In genomic region chr4:47954576-47955305, GRCm38 (mm10) we compare ENCODE assay signal across 26 mouse cellular contexts.
DNase-seq lines count a peak whose midpoint lies in the region; ATAC-seq and TF ChIP-seq lines count a peak whose summit lies in the region.
"Had no signal": no experiment of that assay in that cellular context is flagged by ENCODE, and none has a peak within 500 bp of the region (broad histone marks: within the 10 kb centered on the region; RNA-seq: fewer than 3 reads in every experiment).

No protein-coding gene starts in this region.

- 72% methylated on average over 15 of the region's 15 CpGs for WGBS in hindbrain, postnatal 0 days
- 77% methylated on average over 15 of the region's 15 CpGs for WGBS in hindbrain, embryonic 12.5 days
- WGBS in embryonic facial prominence, embryonic 14.5 days: 53% methylated on average over 15 of the region's 15 CpGs

- H3K36me3 ChIP-seq in hindbrain, postnatal 0 days (ENCODE audit: insufficient read depth, low read length): no peaks in the 10 kb centered on the region
- H3K36me3 ChIP-seq in hindbrain, embryonic 12.5 days: no peaks in the 10 kb centered on the region
- no peaks in the 10 kb centered on the region for H3K36me3 ChIP-seq in embryonic facial prominence, embryonic 14.5 days (ENCODE audit: control insufficient read depth, insufficient read depth, low read length)
- H3K36me3 ChIP-seq: forebrain, embryonic 10.5 days; limb, embryonic 12.5 days; liver, embryonic 13.5 days; neural tube, embryonic 15.5 days had no signal

- peak; percentile 74 to 87 for DNase-seq in adrenal gland, adult (ENCODE audit: inconsistent age in 2 of 2, low spot score in 1 of 2)
- DNase-seq in adrenal gland, postnatal 4 days (ENCODE audit: low spot score in 2 of 2): no peak
- peak; percentile 22 for DNase-seq in hindbrain, postnatal 0 days (ENCODE audit: low spot score)
- peak; percentile 66 for DNase-seq in adrenal gland, postnatal 10 days
- DNase-seq in embryonic facial prominence, embryonic 14.5 days (ENCODE audit: low spot score): peak; percentile 42
- DNase-seq in frontal cortex, postnatal 10 days (ENCODE audit: low spot score in 2 of 2): no peak
- no peak for DNase-seq in kidney, postnatal 10 days
- DNase-seq: cerebellum, adult 11-12 months; forebrain, postnatal 0 days; gastrocnemius, postnatal 10 days; heart, adult 2 months; heart, postnatal 4 days; kidney, adult 18-20 months; liver, embryonic 13.5 days; lung, embryonic 14.5 days; lung, postnatal 4 days; thymus, postnatal 36 days had no signal

- H3K4me3 ChIP-seq in hindbrain, postnatal 0 days (ENCODE audit: low read length): no peak overlapping the region
- no peak overlapping the region for H3K4me3 ChIP-seq in hindbrain, embryonic 12.5 days
- H3K4me3 ChIP-seq in embryonic facial prominence, embryonic 14.5 days (ENCODE audit: low read depth, low read length): no peak overlapping the region
- H3K4me3 ChIP-seq: forebrain, embryonic 10.5 days; heart, adult 2 months; layer of hippocampus, adult 2 months; limb, embryonic 12.5 days; liver, embryonic 13.5 days; neural tube, embryonic 15.5 days had no signal

- H3K27me3 ChIP-seq in hindbrain, postnatal 0 days (ENCODE audit: insufficient read depth, low read length): no peaks in the 10 kb centered on the region
- no peaks in the 10 kb centered on the region for H3K27me3 ChIP-seq in hindbrain, embryonic 12.5 days
- H3K27me3 ChIP-seq in embryonic facial prominence, embryonic 14.5 days (replicated peaks; ENCODE audit: control insufficient read depth, insufficient read depth, low read length): no peaks in the 10 kb centered on the region
- H3K27me3 ChIP-seq: limb, embryonic 12.5 days; liver, embryonic 13.5 days; neural tube, embryonic 15.5 days had no signal

- no peak overlapping the region for H3K4me2 ChIP-seq in hindbrain, postnatal 0 days (ENCODE audit: low read depth, low read length)
- no peak overlapping the region for H3K4me2 ChIP-seq in hindbrain, embryonic 12.5 days (replicated peaks)
- no peak overlapping the region for H3K4me2 ChIP-seq in embryonic facial prominence, embryonic 14.5 days (ENCODE audit: low read depth, low read length)
- H3K4me2 ChIP-seq: limb, embryonic 12.5 days; liver, embryonic 13.5 days; lung, embryonic 14.5 days; neural tube, embryonic 15.5 days had no signal

- no peak for ATAC-seq in hindbrain, postnatal 0 days
- no peak for ATAC-seq in hindbrain, embryonic 12.5 days (ENCODE audit: low FRiP score)
- no peak for ATAC-seq in embryonic facial prominence, embryonic 14.5 days (ENCODE audit: low read depth)
- ATAC-seq: activated CD4-positive, CD25-positive, alpha-beta regulatory T cell, adult 4 months; forebrain, postnatal 0 days; hindbrain, embryonic 16.5 days; midbrain, embryonic 16.5 days had no signal

- TF ChIP-seq CTCF in hindbrain, postnatal 0 days (IDR thresholded peaks at IDR 0.05; ENCODE audit: low read depth): no peak

- H3K9ac ChIP-seq in hindbrain, postnatal 0 days (replicated peaks; ENCODE audit: low read length): no peak overlapping the region
- H3K9ac ChIP-seq in hindbrain, embryonic 12.5 days: no peak overlapping the region
- no peak overlapping the region for H3K9ac ChIP-seq in embryonic facial prominence, embryonic 14.5 days (ENCODE audit: low read depth, low read length)
- H3K9ac ChIP-seq: forebrain, postnatal 0 days; limb, embryonic 12.5 days; liver, embryonic 13.5 days; lung, embryonic 14.5 days; neural tube, embryonic 15.5 days had no signal

- no peaks in the 10 kb centered on the region for H3K9me3 ChIP-seq in hindbrain, postnatal 0 days (ENCODE audit: low read length)
- H3K9me3 ChIP-seq in hindbrain, embryonic 12.5 days (replicated peaks): no peaks in the 10 kb centered on the region
- no peaks in the 10 kb centered on the region for H3K9me3 ChIP-seq in embryonic facial prominence, embryonic 14.5 days (ENCODE audit: control insufficient read depth, low read length)
- H3K9me3 ChIP-seq: forebrain, embryonic 10.5 days; limb, embryonic 12.5 days; liver, embryonic 13.5 days; neural tube, embryonic 15.5 days had no signal

- no peaks in the 10 kb centered on the region for H3K4me1 ChIP-seq in hindbrain, postnatal 0 days (ENCODE audit: insufficient read depth, low read length)
- no peaks in the 10 kb centered on the region for H3K4me1 ChIP-seq in hindbrain, embryonic 12.5 days
- H3K4me1 ChIP-seq in embryonic facial prominence, embryonic 14.5 days (ENCODE audit: control insufficient read depth, insufficient read depth, low read length): no peaks in the 10 kb centered on the region
- H3K4me1 ChIP-seq: forebrain, embryonic 10.5 days; limb, embryonic 12.5 days; liver, embryonic 13.5 days; neural tube, embryonic 15.5 days had no signal

- no peak overlapping the region for H3K27ac ChIP-seq in hindbrain, postnatal 0 days
- H3K27ac ChIP-seq in hindbrain, embryonic 12.5 days: no peak overlapping the region
- no peak overlapping the region for H3K27ac ChIP-seq in embryonic facial prominence, embryonic 14.5 days (replicated peaks; ENCODE audit: low read depth, low read length)
- H3K27ac ChIP-seq: forebrain, embryonic 10.5 days; heart, adult 2 months; kidney, postnatal 0 days; layer of hippocampus, adult 2 months; limb, embryonic 12.5 days; liver, embryonic 13.5 days; neural tube, embryonic 15.5 days had no signal

Comparison
In these comparisons a context has a peak if more than half of its experiments do, and no peak if none do; other contexts are left out.
1. DNase-seq: peak in adrenal gland, adult (2 of 2), hindbrain, postnatal 0 days (single experiment), adrenal gland, postnatal 10 days (single experiment) and embryonic facial prominence, embryonic 14.5 days (single experiment); none in adrenal gland, postnatal 4 days (0 of 2), frontal cortex, postnatal 10 days (0 of 2) and kidney, postnatal 10 days (single experiment).